Mouse (Mus musculus): Measurements from ENCODE around the gene Nit1.

Nit1 gene

DNA sequence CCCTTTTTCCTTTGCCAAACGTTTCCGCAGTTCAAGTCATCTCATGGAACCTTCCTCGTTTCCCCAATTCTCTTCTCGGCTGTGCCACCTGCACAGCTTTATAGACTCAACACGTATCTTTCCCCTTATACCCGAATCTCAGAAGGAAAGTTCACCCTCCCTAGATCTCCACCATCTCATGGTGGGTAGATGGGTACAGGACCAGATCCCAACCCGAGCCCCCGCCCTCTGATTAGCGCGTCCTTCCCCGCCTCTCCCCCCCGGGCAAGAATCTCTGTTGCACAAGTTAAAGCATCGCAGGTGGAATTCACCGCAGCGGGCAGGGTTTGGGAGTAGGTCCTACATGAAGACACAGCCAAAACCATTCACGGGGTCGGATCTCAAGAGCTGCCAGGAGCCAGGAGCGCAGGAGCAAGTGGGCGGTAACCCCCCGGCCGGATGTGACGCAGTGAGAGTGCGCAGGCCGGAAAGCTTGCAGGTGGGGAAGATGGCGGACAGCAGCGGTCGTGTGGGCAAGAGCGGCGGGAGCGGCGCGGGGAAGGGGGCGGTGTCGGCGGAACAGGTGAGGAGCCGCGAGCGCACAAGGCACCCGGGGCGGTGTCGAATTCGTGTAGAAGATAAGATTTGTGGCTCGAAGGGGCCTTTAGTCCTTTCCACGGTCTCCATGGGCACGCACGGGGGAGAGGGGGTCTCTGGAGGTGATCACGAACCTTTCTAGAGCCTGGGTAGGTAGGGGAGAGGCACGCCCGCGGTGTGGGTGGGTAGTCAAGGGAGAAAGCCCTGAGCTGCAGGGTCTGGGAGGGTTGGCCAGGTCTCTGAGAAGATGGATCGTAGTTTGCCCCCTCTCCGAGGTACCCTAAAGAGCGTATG is at the start of gene Nit1, which contains the start of gene Pfdn2:
Nit1 (minus strand) TSS at position 422 of the 870 bp plus-strand sequence.
Pfdn2 (plus strand) TSS at position 446 of the 870 bp plus-strand sequence.
- peak; percentile 87 for DNase-seq (ENCODE audit: low read depth)

DNA sequence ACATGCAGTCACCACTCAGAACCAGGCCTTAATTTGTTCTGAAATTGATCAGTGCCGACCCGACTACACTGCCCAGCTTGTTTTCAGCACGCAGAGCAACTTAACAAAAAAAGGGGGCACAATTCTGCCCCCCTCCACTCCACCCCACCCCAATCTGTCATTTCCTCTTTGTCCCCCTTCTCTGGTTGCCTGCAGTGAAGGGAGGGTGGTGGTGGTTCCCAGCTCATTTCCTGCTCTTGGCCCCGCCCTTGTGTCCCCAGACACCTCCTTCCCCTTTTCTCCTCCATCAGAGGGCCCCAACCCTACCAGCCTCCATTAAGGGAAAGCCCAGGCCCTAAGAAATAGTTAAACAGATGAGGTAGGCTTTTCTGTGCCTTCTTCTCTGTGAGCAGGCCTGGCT is 44.7 kb upstream of the Nit1 start:
- no peak for DNase-seq (ENCODE audit: low read depth)

DNA sequence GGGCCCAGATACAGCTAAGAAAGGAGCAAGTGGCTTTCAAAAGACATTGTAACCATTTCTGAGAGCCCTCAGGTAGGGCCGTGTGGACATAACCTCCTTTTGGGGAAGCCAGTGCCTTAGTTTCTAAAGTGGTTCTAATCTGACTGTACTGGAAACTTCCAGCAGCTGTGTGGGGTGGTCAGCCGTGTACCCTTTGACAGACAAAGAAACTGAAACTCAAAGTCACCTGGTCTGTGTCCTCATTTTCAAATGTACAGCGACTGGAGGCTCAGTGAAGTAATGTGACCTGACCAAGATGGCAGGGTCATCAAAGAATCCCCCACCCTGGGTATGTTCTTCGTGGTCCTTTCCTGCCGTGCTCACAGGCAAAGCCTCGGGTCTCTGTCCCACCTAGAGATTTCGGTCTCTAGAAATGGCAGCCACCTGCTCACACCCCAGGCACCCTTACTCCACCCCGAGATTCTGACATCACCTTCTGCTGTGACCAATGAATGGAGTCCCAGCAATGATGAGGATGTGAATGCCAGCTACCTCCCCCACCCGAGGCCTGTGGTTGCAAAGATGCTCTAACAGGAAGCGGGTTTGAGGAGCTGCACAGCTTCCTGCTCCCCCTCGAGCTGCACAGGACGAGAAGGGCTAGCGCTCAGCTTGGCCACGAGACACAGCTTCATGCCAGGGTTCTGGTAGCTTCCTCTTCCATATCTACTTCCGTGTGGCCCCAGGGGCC is 43.1 kb upstream of the Nit1 start, which contains the start of gene Arhgap30:
Arhgap30 (plus strand) TSS at position 579 of the 727 bp plus-strand sequence.
- no peak for DNase-seq (ENCODE audit: low read depth)

DNA sequence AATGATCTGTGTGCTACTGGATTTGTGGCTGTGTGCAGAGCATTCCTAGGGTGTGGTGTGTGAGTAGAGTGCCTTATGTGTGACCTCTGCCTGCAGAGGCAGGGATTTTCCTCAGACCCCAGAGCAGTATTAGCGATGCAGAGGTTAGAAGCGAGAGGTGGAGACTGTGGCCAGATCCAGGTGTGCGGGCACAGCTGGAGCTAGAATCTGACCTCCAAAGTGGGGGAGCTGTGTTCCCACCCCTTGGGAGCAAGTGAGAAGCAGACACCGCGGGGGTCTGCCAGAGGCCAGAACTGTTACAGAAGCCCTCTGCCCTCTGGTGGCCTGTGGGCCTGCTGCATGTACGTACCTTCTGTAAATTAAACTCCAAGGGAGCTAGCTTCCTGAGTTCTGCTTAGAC is 41.7 kb upstream of the Nit1 start:
- no peak for DNase-seq (ENCODE audit: low read depth)

DNA sequence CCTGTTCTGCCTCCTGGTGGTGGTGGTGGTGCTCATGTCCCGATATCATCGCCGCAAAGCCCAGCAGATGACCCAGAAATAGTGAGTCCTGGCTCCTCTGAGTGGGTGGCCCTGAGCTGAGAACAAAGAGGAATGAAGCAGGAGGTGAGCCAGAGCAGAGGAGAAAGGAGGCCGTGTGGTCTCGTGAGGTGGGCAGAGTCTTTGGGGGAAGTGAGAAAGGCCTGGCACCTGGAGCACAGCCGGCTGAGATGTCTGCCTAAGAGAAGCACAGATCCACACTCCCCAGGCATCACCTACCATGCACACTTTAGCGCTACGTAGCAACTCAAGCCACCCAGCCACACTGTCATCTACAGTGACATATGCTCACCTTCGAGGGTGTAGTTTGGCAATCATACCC is 39.7 kb upstream of the Nit1 start:
- DNase-seq (ENCODE audit: low read depth): no peak

DNA sequence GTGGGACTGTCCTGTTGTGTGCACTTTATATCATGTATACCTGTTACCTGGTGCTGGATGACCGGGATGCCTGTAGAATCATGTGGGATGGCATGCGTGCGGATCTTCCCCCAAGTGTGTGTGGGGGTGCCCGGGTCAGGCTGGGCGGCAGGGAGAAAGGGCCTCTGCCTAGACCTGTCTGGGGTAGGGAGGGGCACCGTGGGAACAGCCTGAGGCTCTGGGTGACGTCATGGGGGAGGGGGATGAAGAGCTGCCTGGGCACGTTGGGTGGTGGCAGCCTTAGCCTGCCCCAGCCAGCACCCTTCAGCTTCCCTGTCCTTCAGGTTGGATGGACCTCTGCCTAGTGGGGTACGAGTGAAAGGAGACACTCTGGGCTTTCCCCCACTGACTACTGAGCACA is 38.9 kb upstream of the Nit1 start:
- DNase-seq (ENCODE audit: low read depth): no peak

DNA sequence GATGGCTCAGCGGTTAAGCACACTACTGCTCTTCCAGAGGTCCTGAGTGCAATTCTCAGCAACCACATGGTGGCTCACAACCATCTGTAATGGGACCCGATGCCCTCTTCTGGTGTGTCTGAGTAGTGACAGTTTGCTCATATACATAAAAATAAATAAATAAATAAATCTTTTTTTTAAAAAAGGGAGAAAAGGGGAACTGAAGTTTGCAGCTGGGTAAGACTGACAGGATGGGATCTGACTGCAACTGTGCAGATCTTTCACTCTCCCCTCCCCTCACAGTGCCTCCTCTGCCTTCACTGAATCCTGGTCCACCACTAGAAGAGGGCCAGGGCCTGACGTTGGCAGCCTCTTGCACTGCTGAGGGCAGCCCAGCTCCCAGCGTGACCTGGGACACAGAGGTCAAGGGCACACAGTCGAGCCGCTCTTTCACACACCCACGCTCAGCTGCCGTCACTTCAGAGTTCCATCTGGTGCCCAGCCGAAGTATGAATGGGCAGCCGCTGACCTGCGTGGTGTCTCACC is 36.7 kb upstream of the Nit1 start:
- DNase-seq (ENCODE audit: low read depth): no peak

DNA sequence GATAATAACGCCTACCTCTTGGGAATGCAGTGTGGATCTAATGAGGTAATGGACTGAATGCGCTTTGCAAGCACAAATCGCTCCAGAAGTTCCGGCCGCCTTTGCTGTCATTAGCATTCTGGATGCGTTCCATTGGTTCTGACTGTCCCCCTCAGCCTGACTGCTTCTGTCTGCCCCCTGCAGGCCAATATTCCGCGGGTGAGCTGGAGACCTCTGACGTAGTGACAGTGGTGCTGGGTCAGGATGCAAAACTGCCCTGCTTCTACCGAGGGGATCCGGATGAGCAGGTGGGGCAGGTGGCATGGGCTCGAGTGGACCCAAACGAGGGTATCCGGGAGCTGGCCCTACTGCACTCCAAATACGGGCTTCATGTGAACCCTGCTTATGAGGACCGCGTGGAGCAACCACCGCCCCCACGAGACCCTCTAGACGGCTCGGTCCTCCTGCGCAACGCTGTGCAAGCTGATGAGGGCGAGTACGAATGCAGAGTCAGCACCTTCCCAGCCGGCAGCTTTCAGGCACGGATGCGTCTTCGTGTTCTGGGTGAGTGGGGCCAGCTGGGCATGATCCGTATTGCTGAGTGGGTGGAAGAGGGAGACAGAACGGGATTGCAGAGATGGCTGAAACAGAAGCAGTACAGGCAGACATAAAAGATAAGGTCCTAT is 34.6 kb upstream of the Nit1 start:
- peak; percentile 48 for DNase-seq (ENCODE audit: low read depth)

DNA sequence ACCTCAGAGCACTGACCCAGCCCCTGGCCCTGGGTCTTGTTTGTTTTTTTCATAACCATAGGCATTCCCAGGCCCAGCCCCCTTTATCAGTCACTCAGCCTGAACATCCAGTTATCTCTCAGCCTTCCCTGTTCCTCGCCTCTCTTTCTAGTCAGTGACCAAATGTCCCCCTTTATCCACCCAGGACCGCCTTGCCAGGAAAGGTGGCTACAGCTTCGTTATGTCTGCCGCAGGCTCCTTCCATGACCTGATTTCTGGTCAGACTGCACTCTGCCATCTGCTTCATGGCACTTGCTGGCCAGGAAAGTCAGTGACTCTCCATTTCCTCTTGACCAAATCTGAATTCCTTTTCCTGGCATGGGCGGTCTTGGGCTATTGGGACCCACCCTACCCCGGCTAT is 32.9 kb upstream of the Nit1 start:
- no peak for DNase-seq (ENCODE audit: low read depth)

DNA sequence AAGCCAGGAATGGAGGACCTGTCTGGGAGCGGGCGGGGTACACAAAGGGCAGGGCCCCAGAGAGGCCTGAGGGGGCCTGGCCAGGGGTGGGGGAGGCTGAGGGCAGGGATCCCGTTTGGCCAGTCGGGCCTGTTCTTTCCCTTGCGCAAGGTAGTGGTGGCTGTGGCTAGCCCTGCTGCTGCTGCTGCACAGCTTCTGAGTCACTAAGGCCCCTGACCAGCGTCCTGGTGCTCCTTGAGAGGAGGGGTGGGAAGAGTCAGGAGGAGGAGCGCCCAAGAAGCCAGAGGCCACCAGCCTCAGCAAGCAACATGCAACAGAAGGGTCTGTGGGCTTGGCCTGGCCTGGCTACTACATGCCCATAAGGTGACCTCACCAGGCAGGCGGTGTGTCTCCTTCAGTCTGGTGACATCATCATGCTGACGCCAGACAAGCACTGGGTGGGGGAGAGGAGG is 30.2 kb upstream of the Nit1 start:
- DNase-seq (ENCODE audit: low read depth): no peak

DNA sequence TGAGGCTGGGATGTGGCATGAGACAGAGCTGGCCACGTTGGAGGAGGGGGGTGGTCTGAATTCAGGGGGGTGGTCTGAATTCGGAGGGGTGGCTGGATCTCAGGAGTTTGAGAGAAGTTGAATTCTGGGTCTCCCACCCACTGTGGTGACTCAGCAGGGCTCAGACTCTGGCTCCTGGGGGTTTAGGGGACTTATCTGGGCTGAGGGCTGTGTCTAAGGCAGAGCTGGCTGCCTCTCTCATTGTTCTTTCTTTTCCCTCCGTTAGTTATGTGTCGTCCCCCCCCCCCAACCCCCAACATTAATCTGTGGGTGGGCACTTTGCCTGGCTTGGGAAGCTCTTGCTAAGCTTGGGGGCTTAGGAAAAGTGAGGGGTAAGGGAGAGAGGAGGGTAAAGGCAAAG is 28.5 kb upstream of the Nit1 start:
- DNase-seq (ENCODE audit: low read depth): no peak

DNA sequence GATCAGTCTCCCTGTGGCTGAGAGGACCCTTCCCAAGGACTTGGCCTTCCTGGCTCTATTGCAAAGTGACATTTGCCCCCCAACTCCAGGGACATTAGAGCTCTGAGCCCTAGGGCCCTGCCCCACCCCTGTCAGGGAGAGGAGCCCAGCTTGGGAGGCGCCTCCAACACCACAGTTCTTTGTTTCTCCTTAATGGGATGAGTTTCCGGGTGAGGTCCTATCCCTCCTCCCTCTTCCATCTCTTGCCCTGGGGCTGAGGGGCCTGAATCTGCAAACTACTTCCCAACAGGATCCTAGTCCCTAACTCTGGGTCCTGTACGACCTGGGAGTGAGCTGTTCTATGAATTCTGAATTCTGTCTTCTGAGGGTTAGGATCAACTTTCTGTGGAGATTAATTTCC is 27.4 kb upstream of the Nit1 start:
- no peak for DNase-seq (ENCODE audit: low read depth)

DNA sequence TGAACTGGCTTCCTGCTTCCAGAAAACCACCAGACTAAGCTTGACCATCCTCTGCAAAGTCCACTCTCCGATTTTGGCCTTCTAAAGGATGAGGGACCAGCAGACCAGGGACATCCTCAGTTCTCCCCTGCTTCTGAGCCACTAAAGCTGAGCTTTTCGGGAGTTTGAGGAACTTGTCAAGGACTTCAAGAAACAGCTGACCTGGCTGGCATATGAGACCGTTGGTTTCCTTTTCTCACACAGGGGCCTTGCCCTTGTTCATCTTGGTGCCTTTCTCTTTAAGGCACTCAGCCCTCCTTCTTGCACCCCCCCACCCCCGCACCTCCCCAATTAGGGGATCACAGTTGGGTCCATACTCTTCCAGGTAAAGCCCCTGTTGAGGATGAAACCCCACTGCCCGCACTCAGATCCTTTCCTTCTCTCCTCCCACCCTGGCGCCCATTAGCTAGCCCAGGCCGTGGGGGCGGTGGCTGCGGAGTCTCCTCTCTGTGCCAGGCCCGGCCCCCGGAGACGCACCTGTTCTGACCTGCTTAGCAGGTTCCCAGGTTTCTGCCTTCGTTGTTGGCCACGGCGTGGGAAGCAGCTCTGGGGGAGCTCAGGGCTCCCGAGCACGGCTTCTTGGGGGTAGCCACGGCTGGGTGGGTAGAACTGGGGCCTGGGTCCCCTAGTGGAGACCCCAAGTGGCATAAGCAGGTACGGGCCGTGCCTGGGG is 24.6 kb upstream of the Nit1 start, which contains the start of gene Nectin4:
Nectin4 (plus strand) TSS at position 255 of the 712 bp plus-strand sequence.
- DNase-seq (ENCODE audit: low read depth): no peak

DNA sequence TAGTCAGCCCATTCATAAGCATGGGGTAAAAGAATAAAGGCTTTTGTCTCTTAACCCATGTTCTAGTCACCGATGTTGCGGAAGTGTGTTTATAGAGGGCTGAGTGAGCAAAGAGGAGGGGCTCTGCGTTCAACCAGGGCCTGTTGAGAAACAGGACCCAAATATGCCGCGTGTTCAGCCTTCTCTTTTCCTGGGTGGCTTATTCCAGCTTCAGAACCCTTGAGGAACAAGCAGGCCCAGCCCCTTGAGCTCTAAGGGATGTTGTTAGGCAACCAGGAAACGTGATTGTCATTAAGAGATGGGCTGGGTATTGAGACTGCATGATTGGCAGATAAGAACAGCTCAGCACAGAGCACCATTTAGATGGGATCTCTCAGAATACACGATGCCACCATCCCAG is 20.5 kb upstream of the Nit1 start:
- DNase-seq (ENCODE audit: low read depth): no peak

DNA sequence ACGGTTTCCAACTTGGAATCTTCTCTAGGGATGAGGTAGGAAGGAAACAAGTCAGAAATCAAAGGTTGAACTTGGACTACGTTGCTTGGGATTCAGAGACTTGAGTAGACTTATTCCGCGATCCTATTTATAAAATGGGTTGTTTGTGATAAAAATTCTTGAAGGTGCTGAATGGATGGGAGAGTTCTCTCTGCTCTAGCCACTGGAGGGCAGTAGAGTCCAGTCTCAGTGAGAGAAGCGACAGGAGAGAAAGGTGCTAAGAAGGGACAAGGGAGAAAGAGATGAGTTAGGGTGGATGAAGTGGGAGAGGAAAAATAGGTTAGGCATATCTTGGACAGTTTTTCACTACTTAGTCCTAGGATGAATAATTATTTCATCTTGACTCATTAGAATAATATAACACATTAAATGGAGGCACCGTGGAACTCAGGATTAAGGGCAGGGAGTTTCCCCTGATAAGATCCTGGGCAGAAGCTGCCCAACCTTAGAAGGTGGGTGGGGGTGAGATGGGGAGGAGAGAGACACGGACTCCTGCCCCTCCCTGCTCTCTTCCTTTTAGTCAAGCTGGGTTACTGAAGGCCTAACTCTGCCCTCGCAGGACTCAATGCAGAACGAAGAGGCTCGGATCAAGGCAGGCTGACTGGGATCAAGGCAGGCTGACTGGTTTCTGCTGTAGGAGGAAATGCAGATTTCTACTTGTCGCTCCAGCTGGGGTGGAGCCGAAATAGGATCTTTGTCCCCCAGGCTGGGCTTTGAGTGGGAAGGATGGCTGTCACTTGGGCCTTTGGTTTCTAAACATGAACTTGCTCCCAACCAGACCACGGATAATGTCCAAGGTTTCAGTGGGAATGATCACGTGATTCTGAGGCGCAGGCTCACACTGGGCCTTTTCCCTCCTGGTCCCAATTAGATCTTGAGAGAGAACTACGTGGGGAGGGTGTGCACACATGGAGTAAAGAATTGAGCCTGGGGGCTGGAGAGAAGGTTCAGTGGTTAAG is 16.0 kb upstream of the Nit1 start:
- DNase-seq (ENCODE audit: low read depth): peak; percentile 87

DNA sequence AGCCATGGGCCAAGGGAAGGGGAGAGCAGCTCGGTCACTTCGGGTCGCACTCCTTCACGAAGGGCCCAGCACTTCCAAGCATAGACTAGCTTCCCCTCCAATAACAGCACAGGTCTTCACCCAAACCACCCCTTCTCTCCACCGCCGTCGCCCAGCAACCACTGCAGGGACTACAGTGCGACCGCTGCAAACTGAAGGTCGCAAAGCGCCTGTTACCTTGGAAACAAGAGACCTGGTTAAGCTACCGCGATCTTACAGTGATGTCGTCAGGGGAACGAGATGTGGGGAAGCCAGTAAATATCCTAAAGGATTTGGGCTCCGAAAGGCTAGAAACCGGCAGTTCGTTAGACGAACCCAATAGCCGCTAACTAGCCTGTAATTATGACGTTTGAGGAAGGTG is 15.2 kb upstream of the Nit1 start, which contains the start of gene Klhdc9:
Klhdc9 (minus strand) TSS at position 143 of the 400 bp plus-strand sequence.
- peak; percentile 88 for DNase-seq (ENCODE audit: low read depth)

DNA sequence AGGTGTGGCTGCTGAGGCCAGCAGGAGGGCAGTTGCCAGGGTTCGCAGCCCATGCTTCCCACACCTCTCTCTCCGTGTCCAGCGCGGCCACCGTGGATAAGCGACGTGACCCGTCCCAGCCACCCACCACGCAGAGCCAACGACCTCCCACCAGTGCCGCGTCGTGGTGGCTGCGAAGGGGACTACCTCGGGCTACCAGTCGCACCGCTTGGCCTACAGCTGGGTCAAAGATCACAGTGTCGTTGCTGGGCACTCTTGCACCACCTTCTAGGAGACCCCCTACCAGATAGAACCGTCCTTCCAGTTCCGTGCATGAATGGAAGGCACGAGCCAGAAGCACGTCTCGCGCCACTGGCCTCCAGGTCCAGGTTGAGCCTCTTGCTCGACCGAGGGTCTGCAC is 14.8 kb upstream of the Nit1 start:
- DNase-seq (ENCODE audit: low read depth): no peak

DNA sequence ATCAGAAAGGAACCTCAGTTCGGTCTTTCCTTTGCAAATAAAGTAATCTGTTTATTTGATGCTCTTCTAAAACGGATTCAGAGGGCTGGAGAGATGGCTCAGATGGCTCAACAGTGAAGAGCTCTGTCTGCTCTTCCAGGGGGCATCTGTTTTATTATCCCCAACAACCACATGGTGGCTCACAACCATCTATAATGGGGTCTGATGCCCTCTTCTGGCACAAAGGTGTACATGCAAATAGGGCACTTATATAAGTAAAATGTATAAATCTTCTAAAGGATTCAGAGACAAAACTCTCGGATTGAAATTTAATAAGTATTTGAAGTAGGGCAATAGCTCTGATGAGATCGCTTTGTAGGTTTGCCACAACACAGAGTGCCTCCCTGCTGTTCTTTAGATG is 13.0 kb upstream of the Nit1 start:
- DNase-seq (ENCODE audit: low read depth): no peak

DNA sequence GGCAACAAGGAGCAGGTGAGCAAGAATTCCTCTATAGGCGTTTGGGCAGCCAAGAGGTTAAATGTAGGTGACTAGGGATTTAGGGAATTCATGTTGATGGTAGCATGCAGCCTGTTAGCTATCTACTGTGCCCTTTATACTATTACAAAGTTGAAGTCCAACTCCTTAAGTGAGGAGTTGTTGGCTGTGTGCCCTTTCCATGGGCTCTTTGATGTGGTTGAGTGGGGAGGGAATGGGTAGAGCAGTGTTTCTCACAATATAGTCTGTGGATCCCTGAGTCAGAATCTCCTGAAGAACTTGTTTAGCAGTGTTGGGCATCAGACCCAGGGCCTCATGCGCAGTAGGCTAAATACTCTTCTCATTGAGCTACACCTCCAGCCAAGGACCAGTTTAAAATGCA is 11.4 kb upstream of the Nit1 start:
- no peak for DNase-seq (ENCODE audit: low read depth)

DNA sequence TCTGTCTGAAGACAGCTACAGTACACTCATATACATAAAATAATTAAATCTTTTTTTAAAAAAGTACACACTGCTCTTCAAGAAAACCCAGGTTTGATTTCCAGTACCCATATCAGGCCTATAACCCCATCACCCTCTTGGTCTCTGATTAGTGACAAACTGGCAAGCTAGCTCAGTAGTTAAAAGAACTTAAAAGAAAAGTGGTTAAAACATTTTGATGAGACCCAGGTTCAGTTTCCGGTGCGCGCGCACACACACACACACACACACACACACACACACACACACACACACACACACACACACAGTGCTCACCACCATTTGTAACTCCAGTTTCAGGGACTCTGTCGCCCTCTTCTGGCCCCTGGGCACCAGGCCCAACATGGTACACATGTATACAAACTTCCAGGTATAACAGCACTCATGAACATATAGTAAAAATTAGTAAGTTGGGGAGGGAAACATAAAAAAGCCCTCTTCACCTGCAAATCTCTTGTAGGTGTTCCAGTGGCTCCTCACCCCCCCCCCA is 10.4 kb upstream of the Nit1 start:
- DNase-seq (ENCODE audit: low read depth): no peak
